Mouse (Mus musculus) MEL (cell line): ENCODE results near the gene Cyfip2. TPM values are rescaled to one million over a fixed set of nuclear protein-coding genes. Genes with fewer than 3 reads are reported as not detected.
A peak's percentile ranks its signal among the peaks of the same experiment; 100 is the strongest.

Experiments used
- DNase-seq: peaks from one replicate; pipeline ENCODE4 v3.0.0; 2011; ENCODE audit warnings: low read depth, low spot score
- H3K27ac ChIP-seq: 2 replicates; pipeline ENCODE4 v1.5.1; 2012; ENCODE audit warnings: low read depth, mild to moderate bottlenecking, control low read depth, low read length, moderate library complexity; ENCODE audit not compliant: control insufficient read depth
- H3K27me3 ChIP-seq, 2 experiments: fragments of 150-350 bp in 1 of 2; sonication (generic) in 1 of 2; 2 replicates each; pipeline ENCODE4 v1.6.1; 2012; ENCODE audit warnings: low read length in 2 of 2, mild to moderate bottlenecking in 2 of 2, improper control_type of control experiment in 1 of 2, moderate library complexity in 1 of 2; ENCODE audit not compliant: insufficient read depth in 2 of 2, control insufficient read depth in 1 of 2
- H3K36me3 ChIP-seq, 2 experiments: 2 replicates each; pipeline ENCODE4 v1.6.1; 2012 to 2014; ENCODE audit warnings: low read length in 2 of 2, improper control_type of control experiment in 1 of 2, inconsistent platforms in 1 of 2, mild to moderate bottlenecking in 1 of 2; ENCODE audit not compliant: insufficient read depth in 2 of 2, control insufficient read depth in 1 of 2
- H3K4me1 ChIP-seq, 2 experiments: fragments of 150-350 bp in 1 of 2; sonication (generic) in 1 of 2; 2 replicates each; pipeline ENCODE4 v1.6.1; 2012; ENCODE audit warnings: low read length in 2 of 2, improper control_type of control experiment in 1 of 2, mild to moderate bottlenecking in 1 of 2; ENCODE audit not compliant: insufficient read depth in 2 of 2, control insufficient read depth in 1 of 2
- H3K4me3 ChIP-seq, 2 experiments: fragments of 150-350 bp in 1 of 2; sonication (generic) in 1 of 2; 2 replicates each; pipeline ENCODE4 v1.5.1; 2012; ENCODE audit warnings: low read depth in 2 of 2, low read length in 2 of 2, mild to moderate bottlenecking in 2 of 2, moderate library complexity in 2 of 2, control low read depth in 1 of 2, improper control_type of control experiment in 1 of 2; ENCODE audit not compliant: control insufficient read depth in 1 of 2, insufficient read depth in 1 of 2
- H3K79me2 ChIP-seq: 2 replicates; pipeline ENCODE4 v1.6.1; 2012; ENCODE audit warnings: mild to moderate bottlenecking, low read length, moderate library complexity; ENCODE audit not compliant: control insufficient read depth, poor library complexity, insufficient read depth
- H3K9ac ChIP-seq: 2 replicates; pipeline ENCODE4 v1.6.1; 2012; ENCODE audit warnings: low read depth, mild to moderate bottlenecking, control low read depth, low read length, moderate library complexity; ENCODE audit not compliant: control insufficient read depth, poor library complexity, severe bottlenecking
- H3K9me3 ChIP-seq: fragments of 150-350 bp; sonication (generic); replicated peaks from 2 replicates; pipeline ENCODE4 v1.6.1; 2012; ENCODE audit warnings: mild to moderate bottlenecking, low read length, improper control_type of control experiment, moderate library complexity; ENCODE audit not compliant: insufficient read depth
- CTCF ChIP-seq, 3 experiments: IDR thresholded peaks in 2 of 3; conservative IDR thresholded peaks in 1 of 3; 2 replicates each; pipeline ENCODE4 v1.5.1; 2011 to 2012; ENCODE audit warnings: low read length in 3 of 3, low read depth in 2 of 3, mild to moderate bottlenecking in 2 of 3, improper control_type of control experiment in 1 of 3, inconsistent platforms in 1 of 3, mixed read lengths in 1 of 3, moderate library complexity in 1 of 3; ENCODE audit not compliant: control insufficient read depth in 1 of 3, insufficient read depth in 1 of 3, poor library complexity in 1 of 3, severe bottlenecking in 1 of 3
- ELF1 ChIP-seq: IDR thresholded peaks from 2 replicates; pipeline ENCODE4 v1.6.1; 2014; ENCODE audit warnings: low read depth, mild to moderate bottlenecking, inconsistent platforms, low read length, improper control_type of control experiment, moderate library complexity
- GABPA ChIP-seq: IDR thresholded peaks from 2 replicates; pipeline ENCODE4 v1.6.1; 2012; ENCODE audit warnings: low read depth, mild to moderate bottlenecking, inconsistent platforms, low read length, improper control_type of control experiment, moderate library complexity
- JUND ChIP-seq: IDR thresholded peaks from 2 replicates; pipeline ENCODE4 v1.6.1; 2011; ENCODE audit warnings: low read depth, mild to moderate bottlenecking, improper control_type of control experiment, low read length
- MAFK ChIP-seq: IDR thresholded peaks from 2 replicates; pipeline ENCODE4 v1.6.1; 2011; ENCODE audit warnings: low read depth, mild to moderate bottlenecking, low read length, improper control_type of control experiment, borderline replicate concordance
- MEF2A ChIP-seq: IDR thresholded peaks from 2 replicates; pipeline ENCODE4 v1.6.1; 2014; ENCODE audit warnings: low read depth, mild to moderate bottlenecking, inconsistent platforms, low read length, improper control_type of control experiment; ENCODE audit not compliant: poor library complexity, insufficient replicate concordance, severe bottlenecking; ENCODE audit errors: extremely low read depth
- MYB ChIP-seq: IDR thresholded peaks from 2 replicates; pipeline ENCODE4 v1.6.1; 2011; ENCODE audit warnings: mild to moderate bottlenecking, low read depth, low read length, improper control_type of control experiment
- POLR2A ChIP-seq, 2 experiments: IDR thresholded peaks; 2 replicates each; pipeline ENCODE4 v1.6.1; 2011 to 2012; ENCODE audit warnings: low read length in 2 of 2, mild to moderate bottlenecking in 2 of 2, control low read depth in 1 of 2, improper control_type of control experiment in 1 of 2, low read depth in 1 of 2, moderate library complexity in 1 of 2; ENCODE audit not compliant: control insufficient read depth in 1 of 2, insufficient read depth in 1 of 2, poor library complexity in 1 of 2
- RAD21 ChIP-seq: IDR thresholded peaks from 2 replicates; pipeline ENCODE4 v1.6.1; 2011; ENCODE audit warnings: mild to moderate bottlenecking, low read depth, low read length, improper control_type of control experiment
- SIN3A ChIP-seq: IDR thresholded peaks from 2 replicates; pipeline ENCODE4 v1.6.1; 2012; ENCODE audit warnings: low read length, improper control_type of control experiment, inconsistent platforms
- SMC3 ChIP-seq: IDR thresholded peaks from 2 replicates; pipeline ENCODE4 v1.6.1; 2011; ENCODE audit warnings: low read depth, low read length, improper control_type of control experiment
- TCF12 ChIP-seq: IDR thresholded peaks from 2 replicates; pipeline ENCODE4 v1.6.1; 2014; ENCODE audit warnings: low read depth, mild to moderate bottlenecking, inconsistent platforms, low read length, improper control_type of control experiment, moderate library complexity
- UBTF ChIP-seq: IDR thresholded peaks from 2 replicates; pipeline ENCODE4 v1.6.1; 2012; ENCODE audit warnings: low read depth, mild to moderate bottlenecking, inconsistent platforms, low read length, improper control_type of control experiment, moderate library complexity, borderline replicate concordance; ENCODE audit not compliant: insufficient read depth
- ZC3H11A ChIP-seq: IDR thresholded peaks from 2 replicates; pipeline ENCODE4 v1.6.1; 2012; ENCODE audit warnings: low read depth, mild to moderate bottlenecking, inconsistent platforms, low read length, improper control_type of control experiment
- ZKSCAN1 ChIP-seq: IDR thresholded peaks from 2 replicates; pipeline ENCODE4 v1.6.1; 2012; ENCODE audit warnings: low read depth, mild to moderate bottlenecking, inconsistent platforms, low read length, improper control_type of control experiment, moderate library complexity
- ZMIZ1 ChIP-seq: IDR thresholded peaks from 2 replicates; pipeline ENCODE4 v1.6.1; 2012; ENCODE audit warnings: low read depth, mild to moderate bottlenecking, inconsistent platforms, low read length, improper control_type of control experiment, moderate library complexity
- ZNF384 ChIP-seq: IDR thresholded peaks from 2 replicates; pipeline ENCODE4 v1.6.1; 2012; ENCODE audit warnings: low read depth, mild to moderate bottlenecking, inconsistent platforms, low read length, improper control_type of control experiment
- polyA plus RNA-seq, 2 experiments: library from polyadenylated mRNA; stranded (reverse) in 1 of 2; unstranded in 1 of 2; fragments of >175 nt in 1 of 2; fragments of >200 nt in 1 of 2; gene quantifications; 2 replicates each; pipeline versions ENCODE4 v1.2.1 to v1.2.4; 2012; ENCODE audit warnings: low replicate concordance in 2 of 2, low read depth in 1 of 2; ENCODE audit not compliant: insufficient read length in 2 of 2, insufficient read depth in 1 of 2, missing spikeins in 1 of 2
- total RNA-seq: library from RNA; depleted of rRNA; stranded (reverse); fragments of 300-350 nt; gene quantifications from 2 replicates; pipeline ENCODE4 v1.2.3, GENCODE M21; 2012

The Cyfip2 gene
- total and polyA plus RNA-seq, 3 experiments: 9.9 to 31.8 (median 18.9) TPM

DNA sequence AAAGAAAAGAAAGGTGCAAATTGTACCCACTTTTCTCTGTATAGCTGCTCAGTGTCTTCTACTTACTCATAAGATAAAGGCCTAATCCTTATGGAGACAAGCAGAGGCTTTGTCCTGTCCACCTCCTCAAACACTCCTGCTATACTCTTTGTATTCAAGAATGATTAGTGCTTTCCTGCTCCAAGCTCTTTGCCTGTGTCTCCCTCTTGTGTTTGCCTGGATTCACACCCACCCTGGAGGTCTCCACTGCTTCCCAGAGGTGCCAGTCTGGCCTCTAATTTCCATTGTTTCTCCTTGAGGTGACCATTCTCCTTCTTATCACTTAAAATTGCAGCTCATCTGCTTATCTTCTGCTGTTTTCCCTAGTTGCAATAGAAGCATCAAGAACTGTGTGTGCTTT, 155.2 kb downstream of the Cyfip2 start:
- no peaks in the 10 kb centered on the region for H3K9me3 ChIP-seq
- no peak for DNase-seq
- H3K27me3 ChIP-seq: peaks cover 0 to 4% of the 10 kb centered on the region in 2 experiments; a peak in 2 of 4 replicates
- no peak overlapping the region for H3K27ac ChIP-seq
- H3K9ac ChIP-seq: no peak overlapping the region
- H3K4me3 ChIP-seq: no peak overlapping the region
- H3K4me1 ChIP-seq: no peaks in the 10 kb centered on the region
- H3K79me2 ChIP-seq: no peaks in the 10 kb centered on the region
- no peaks in the 10 kb centered on the region for H3K36me3 ChIP-seq
- TF ChIP-seq UBTF: no peak
- peak; percentile 41; the same call in 1 of the 2 replicates for TF ChIP-seq ZC3H11A
- peak; percentile 50 for TF ChIP-seq SMC3
- no peak for TF ChIP-seq MEF2A
- peak; percentile 39 for TF ChIP-seq RAD21
- no peak for TF ChIP-seq ELF1
- peak in 2 of 3 experiments; percentile 11 to 39; a peak in 3 of 6 replicates for TF ChIP-seq CTCF (IDR thresholded peaks at IDR 0.05 in 2 of 3, conservative IDR thresholded peaks at IDR 0.05 in 1 of 3; ENCODE audit: control insufficient read depth in 1 of 3, insufficient read depth in 1 of 3, low read depth in 2 of 3, low read length in 3 of 3, poor library complexity in 1 of 3, severe bottlenecking in 1 of 3)
- TF ChIP-seq GABPA: no peak

DNA sequence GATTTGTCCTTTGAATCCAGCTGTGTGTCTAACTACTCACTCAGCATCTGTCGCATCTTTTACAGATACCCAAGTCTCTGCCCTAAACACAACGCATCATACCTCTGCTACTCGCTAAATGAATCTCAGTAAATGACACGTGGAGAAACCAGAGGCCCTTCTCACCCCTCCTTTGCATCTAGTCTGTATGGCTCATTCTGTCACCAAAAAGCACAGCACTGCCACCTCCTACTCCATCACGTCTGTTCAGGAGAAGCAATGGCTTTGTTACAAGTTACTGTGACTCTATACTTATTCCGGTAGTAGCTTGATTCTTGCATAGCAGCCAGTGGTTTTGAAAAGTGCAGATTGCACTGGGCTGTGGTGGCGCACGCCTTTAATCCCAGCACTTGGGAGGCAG, 155.7 kb downstream of the Cyfip2 start:
- peaks cover 0 to 4% of the 10 kb centered on the region in 2 experiments; a peak in 2 of 4 replicates for H3K27me3 ChIP-seq
- no peak for DNase-seq
- H3K79me2 ChIP-seq: no peaks in the 10 kb centered on the region
- no peaks in the 10 kb centered on the region for H3K9me3 ChIP-seq
- H3K4me1 ChIP-seq: no peaks in the 10 kb centered on the region
- TF ChIP-seq SIN3A (no peak), ZKSCAN1 (no peak), ZNF384 (no peak), TCF12 (no peak), POLR2A (IDR thresholded peaks at IDR 0.05; ENCODE audit: control insufficient read depth in 1 of 2, insufficient read depth in 1 of 2, low read depth in 1 of 2, low read length in 2 of 2, poor library complexity in 1 of 2) (no peak), MAFK (no peak), ZMIZ1 (no peak), JUND (no peak), MYB (no peak), ZC3H11A (no peak), MEF2A (no peak)
- TF ChIP-seq, all 39 proteins: peak for 0
- no peak overlapping the region for H3K9ac ChIP-seq
- H3K27ac ChIP-seq: no peak overlapping the region
- no peak overlapping the region for H3K4me3 ChIP-seq
- H3K36me3 ChIP-seq: no peaks in the 10 kb centered on the region
